Mouse (Mus musculus) spleen, embryonic (tissue): ENCODE data around the gene Treh.

Experiments
- CTCF ChIA-PET: fragments of 350-600 bp; sonication (Branson Sonifier 250); formaldehyde crosslinking; loops from one replicate; lab custom pipeline; 2022; lab: Charles Lee

The Treh gene

GRCm38 (mm10) chr9:44713574-44713973 lies 40.5 kb downstream of the Treh start:
- CTCF ChIA-PET: no interaction called here

- CTCF ChIA-PET: no interaction called here
These were observed 42.1 kb downstream of the Treh start for GRCm38 (mm10) chr9:44715109-44715508.

- CTCF ChIA-PET: no interaction called here
These were observed 42.8 kb downstream of the Treh start for GRCm38 (mm10) chr9:44715705-44716362.

DNA sequence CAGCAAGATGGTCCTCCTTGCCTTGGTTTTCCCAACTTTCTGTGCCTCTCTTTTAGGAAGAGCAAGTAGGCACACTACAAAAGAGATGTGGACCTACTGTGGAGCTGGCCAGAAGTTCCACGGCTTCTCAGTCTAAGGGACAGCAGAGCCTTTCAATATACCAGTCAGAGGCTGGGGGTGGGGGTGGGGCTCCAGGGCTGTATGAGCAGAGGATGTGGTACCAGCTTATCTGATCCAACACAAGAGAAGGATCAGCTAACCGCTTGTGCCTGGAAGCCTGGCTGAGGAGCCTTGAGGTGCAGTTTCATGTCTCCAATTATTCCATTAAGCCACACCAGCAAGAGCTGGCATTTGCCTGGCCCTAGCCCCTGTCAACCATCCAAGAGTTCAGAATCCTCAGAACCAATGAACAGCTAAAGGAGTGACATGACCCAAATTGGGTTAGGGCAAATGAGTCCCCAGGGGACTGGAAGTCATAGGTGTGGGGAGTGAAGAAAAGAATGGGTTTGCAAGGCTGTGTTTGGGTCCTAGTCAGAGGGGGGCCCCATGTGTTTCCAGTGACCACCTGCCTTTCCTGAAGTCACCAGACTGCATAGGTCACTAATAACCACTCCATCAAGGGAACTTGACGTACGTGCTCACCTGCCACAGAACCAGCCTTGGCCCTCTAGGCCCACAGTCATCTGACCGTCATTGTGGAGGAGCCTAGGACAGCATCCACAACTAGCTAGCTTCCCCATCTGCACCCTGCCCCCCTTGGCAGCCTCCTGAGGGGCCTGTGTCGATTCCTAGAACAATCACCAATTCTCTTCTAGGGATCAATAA lies 44.2 kb downstream of the Treh start:
- CTCF ChIA-PET: no interaction called here

DNA sequence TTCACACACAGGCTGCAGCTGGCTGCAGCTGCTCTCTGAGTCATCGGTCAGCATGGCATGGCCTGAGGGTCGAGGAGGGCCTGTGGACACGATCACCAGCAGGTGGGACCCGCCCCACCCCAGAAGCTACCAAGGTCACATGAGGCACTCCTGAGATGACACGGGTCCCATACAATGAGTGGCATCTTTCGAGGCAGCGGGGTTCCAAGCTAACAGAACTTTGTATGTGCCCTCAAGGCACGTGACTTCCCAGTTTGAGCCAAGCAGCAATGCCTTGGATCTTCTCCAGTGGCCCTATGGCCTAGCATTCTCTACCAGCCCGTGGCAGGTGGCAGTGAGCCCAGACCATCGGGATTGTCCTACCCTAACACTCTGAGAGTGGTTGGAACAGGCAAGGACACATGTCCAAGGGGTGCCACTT lies 44.8 kb downstream of the Treh start:
- CTCF ChIA-PET: interaction anchor here (0.7 kb wide), 1 partner anchor 9 kb away, joined by 13 read pairs; no protein-coding TSS in a partner anchor

DNA sequence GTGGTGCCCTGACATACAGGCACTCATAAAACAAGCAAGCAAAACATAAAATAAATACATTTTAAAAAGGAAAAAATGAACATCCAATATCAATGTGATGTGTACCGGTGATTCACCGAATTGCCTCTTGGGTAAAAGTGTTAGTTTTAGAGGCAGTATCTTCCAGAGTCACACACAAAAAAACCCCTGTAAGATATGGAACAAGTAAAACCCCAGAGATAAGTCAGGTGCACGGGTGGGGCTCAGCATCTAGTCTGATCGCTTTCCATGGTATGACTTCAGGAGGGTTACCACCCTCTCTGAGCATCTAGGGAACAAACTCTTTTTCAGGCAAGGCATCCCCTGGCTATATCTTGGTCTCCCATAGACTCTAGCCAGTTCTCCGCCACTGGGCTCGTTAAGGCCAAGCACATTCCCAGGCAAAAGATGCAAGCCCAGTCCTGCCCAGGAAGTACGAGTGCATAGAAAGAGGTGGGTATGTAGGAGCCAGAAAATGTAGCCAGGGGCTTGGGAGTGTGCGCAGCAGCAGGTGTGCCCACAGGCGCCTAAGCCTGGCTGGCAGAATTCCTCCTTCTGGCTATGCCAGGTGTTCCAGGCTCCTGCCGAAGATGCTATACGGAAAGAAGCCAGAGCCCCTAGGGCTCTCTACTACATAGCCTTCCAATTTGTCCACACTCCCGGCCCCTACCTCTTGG lies 46.1 kb downstream of the Treh start:
- CTCF ChIA-PET: no interaction called here

DNA sequence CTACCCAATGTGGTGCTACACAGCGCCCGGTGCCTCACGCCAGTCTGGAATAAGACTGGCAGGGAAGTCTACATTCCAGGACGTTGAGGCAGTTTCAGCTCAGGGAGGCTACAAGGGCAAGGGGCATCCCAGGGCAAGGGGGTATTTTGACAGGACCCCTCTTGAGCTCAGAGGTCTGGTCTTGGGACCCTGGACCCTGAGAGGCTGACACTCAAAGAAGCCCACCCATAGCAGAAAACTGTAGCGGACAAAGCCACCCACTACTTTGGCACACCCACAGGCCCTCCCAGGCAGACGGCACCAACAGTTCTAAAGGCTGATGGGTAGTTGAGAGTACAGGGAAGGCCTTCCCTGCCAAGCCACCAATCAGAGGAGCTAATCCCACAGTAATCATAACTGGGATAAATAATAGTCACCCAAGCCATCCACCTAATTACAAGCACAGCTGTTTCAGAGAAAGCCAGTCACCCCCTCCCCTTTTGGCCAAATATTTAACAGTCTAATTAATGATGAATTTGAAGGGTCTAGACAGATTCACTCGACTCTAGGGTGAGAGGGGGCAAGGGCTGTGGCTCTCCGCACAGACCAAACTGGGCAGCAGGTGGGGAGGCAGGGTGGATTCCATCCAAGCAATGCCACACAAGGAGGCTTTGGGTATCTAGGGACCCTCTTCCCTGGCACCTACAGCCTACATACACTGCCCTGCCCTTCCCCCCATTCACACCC lies 46.8 kb downstream of the Treh start:
- CTCF ChIA-PET: no interaction called here

DNA sequence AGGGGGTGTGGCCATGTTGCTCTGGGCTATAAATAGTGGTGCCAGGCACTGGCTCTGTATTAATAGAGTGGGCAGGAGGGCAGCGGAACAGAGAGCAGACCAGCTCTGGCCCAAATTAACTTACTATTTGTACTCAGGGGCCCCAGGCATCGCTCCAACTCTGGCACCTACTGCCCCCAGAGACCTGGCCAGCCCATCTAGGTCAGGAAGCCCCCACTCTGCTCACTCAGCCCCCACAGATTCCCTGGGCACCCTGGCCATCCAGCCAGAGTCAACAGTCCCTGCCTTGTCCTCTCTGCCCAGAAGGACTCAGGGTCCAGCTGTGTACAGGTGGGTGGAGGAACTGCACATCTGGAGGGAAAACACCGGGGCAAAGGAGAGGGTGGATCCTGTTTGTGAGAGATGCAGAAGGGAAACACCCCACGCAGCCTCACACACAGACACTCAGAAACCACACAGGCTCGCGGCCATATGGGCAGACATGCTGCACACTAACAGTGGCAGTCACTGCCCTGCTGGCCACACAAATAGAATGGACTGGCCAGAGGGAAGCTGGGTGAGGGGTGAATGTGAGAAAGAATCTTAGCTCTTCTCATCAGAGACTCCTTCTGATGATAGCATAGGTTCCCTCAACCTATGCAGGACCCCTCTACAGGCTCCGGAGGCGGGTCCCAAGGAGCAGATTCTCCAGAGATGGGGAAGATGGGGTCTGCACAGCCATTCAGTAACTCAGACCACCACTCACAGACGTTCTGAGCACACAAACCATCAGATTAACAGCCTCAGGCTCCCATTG lies 47.5 kb downstream of the Treh start:
- CTCF ChIA-PET: no interaction called here

- CTCF ChIA-PET: no interaction called here
These were observed 48.3 kb downstream of the Treh start for GRCm38 (mm10) chr9:44721154-44721876.

- CTCF ChIA-PET: no interaction called here
These were observed 48.8 kb downstream of the Treh start for GRCm38 (mm10) chr9:44721877-44722186.

- CTCF ChIA-PET: no interaction called here
These were observed 49.5 kb downstream of the Treh start for GRCm38 (mm10) chr9:44722575-44722974.

- CTCF ChIA-PET: no interaction called here
These were observed 50.0 kb downstream of the Treh start for GRCm38 (mm10) chr9:44723008-44723407.

DNA sequence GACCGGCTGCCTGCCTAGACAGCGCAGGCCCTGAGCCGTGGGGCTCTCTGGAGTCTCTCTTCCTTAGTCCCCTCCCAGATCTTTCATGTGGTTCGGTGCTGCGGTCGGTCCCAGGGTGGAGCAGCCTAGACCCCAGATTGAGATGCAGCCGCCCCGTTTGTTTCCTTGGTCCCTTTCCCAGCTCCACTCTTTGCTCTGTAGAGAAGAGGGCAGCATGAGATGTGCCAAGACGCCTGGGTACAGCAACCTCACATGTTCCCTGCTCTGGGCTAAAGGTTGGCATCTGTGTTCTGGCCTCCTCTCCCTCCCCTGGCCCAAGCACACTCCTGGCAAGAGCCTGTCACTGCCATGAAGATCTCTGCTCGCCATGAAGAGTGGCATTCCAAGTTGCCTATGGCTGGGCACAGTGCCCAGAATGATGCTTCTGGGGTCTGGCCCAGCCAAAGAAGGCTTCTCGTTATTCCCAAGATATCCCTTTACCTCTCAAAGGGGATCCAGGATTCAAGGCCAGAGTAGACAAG lies 50.5 kb downstream of the Treh start:
- CTCF ChIA-PET: no interaction called here

DNA sequence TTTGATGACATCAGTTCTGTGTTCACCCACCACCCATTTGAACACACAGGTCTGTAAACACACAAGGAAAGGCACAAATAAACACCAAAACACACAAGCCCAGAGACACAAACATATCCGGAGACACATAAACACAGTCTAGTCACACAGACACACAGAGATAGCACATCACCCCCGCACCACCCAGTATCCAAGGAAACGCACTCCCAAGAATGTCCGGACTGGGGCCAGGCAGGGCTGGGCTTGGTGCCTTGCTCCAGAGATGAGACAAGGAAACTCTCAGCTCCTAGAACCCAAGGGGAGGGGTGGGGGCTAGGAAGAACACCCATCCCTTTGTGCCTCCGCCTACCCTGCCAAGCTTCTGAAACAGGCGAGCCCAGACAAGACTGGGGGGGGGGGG lies 51.2 kb downstream of the Treh start:
- CTCF ChIA-PET: no interaction called here

DNA sequence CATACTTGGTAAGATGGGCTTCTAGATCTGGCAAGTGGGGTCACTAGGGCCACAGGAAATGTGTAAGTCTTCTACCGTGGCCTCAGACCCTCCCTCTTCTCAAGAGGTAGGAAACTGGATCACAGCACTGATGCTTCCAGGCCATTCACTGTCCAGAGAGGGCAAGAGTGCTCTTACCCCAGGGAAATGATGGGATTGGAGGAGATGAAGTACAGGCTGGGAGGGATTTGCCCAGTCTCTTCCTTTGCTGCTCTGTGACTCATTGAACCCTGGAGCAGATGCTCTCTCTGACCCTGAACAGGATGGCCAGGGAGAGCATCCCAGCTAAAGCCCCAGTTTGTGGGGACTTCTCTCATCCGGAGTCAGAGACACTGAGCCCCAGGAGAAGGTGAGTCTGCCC lies 51.6 kb downstream of the Treh start:
- CTCF ChIA-PET: no interaction called here

GRCm38 (mm10) chr9:44726431-44727146 lies 53.6 kb downstream of the Treh start:
- CTCF ChIA-PET: no interaction called here

GRCm38 (mm10) chr9:44727441-44727840 lies 54.4 kb downstream of the Treh start:
- CTCF ChIA-PET: no interaction called here

- CTCF ChIA-PET: no interaction called here
These were observed 59.1 kb downstream of the Treh start for GRCm38 (mm10) chr9:44732130-44732549.

- CTCF ChIA-PET: no interaction called here
These were observed 60.0 kb downstream of the Treh start for GRCm38 (mm10) chr9:44732921-44733530.
